ENCODE assay signal across 20 mouse cellular contexts in the genomic region with DNA sequence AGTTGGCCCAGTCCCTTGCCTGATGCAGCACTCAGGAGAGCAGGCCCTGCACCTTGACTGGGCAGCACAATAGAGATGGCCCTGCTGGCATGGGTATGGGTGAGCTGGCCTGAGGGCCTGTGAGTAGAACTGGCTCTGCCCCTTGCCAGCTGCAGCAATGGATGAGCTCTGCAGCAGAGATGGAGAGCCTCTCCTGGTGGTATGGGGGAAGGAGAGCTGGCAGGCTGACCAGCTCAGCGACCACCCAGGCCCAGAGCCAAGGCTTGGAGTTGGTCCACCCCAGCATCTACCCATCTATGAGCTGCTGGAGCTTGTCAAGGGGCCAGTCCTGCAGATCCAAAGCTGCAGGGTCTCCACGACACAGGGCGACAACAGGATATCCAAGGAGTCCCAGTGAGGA.
A peak's percentile ranks its signal among the peaks of the same experiment; 100 is the strongest.
DNase-seq lines count a peak whose midpoint lies in the region; ATAC-seq lines count a peak whose summit lies in the region.
"Had no signal": no experiment of that assay in that cellular context is flagged by ENCODE, and none has a peak within 500 bp of the region (broad histone marks: within the 10 kb centered on the region; RNA-seq: fewer than 3 reads in every experiment).

No protein-coding gene starts in this region.

- 0 out of 2 replicates have a peak, but pooled peaks have one; percentile 25 for ATAC-seq in erythroblast, adult 5-6 weeks (replicated peaks; ENCODE audit: low FRiP score, poor library complexity, severe bottlenecking)
- ATAC-seq: activated CD4-positive, CD25-positive, alpha-beta regulatory T cell, adult 4 months; forebrain, embryonic 15.5 days; intestine, postnatal 0 days had no signal

- DNase-seq in heart, adult 11 months = peak; percentile 87
- DNase-seq in heart, postnatal 25 days (ENCODE audit: low spot score) = no peak
- DNase-seq in left cerebral cortex, postnatal 4 days = peak; percentile 80
- DNase-seq in left cerebral cortex, postnatal 36 days (ENCODE audit: low spot score in 2 of 2) = no peak
- DNase-seq in 3134 (ENCODE audit: extremely low read depth, insufficient read length, low spot score) = peak; percentile 3
- no peak for DNase-seq in ovary, postnatal 36 days (ENCODE audit: low spot score)
- no peak for DNase-seq in frontal cortex, postnatal 25 days (ENCODE audit: low spot score in 2 of 2)
- DNase-seq: adrenal gland, adult 8-10 months; adrenal gland, postnatal 25 days; cerebellum, adult 11-12 months; cerebellum, adult 9-11 months; gastrocnemius, adult 2 months; gastrocnemius, postnatal 14 days; heart, adult 18-20 months; heart, postnatal 10 days; heart, postnatal 4 days had no signal

- intact Hi-C loops in heart, postnatal 25 days (cut with DNase I) = no loop called here
- intact Hi-C loops in left cerebral cortex, postnatal 4 days (cut with DNase I) = loop anchor here (5.0 kb wide), 1 partner anchor 36 kb away; no protein-coding TSS in a partner anchor
- intact Hi-C loops in left cerebral cortex, postnatal 36 days (cut with DNase I) = no loop called here

Comparison
In these comparisons a context has a peak if more than half of its experiments do, and no peak if none do; other contexts are left out.
1. DNase-seq: peak in heart, adult 11 months (single experiment), left cerebral cortex, postnatal 4 days (single experiment) and 3134 (single experiment); none in heart, postnatal 25 days (single experiment), left cerebral cortex, postnatal 36 days (0 of 2), ovary, postnatal 36 days (single experiment) and frontal cortex, postnatal 25 days (0 of 2).